Mouse (Mus musculus): ENCODE results near the gene Cd180.

DNA sequence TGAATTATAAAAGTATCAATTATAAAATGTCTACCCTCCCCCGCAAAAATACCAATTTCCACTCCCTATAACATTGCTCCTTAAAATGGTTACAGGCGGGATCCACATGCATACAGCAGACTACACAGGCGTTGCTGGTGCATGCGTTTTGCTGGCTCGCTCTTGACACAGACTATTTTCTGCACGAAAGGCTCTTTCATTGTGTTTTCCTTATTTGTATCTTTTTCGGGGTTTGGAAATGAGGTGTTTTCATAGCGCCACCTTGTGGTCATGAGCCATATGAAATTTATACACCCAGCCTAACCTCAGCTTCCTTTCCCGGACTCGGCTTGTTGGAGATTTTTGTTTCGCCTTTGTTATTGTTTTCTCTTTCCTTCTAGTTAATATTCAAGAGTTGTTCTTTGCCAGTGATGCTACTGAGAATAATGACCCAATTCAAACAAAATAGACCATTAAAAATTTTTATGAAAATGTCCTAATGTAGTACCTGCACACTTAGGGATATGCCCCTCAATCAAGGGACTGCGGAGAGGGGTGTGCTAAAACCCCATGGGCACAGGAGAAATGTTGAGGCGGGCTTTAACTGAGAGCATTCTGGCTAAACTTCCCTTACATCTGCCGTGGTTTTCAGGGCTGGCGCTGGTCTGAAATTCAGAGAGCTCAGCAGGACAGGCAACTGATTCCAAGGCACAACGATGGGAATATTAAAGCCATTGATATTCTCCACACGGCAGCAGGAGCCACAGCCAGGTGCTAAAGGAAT, 48.4 kb upstream of the Cd180 start:
- no peak for TF ChIP-seq CTCF (IDR thresholded peaks at IDR 0.05; ENCODE audit: insufficient read depth, low read depth, low read length)
- no peak for TF ChIP-seq POLR2A (IDR thresholded peaks at IDR 0.05; ENCODE audit: insufficient read depth, low read depth, low read length)
